Mouse (Mus musculus): ENCODE results near the gene Treml4. TPM values are rescaled to one million over a fixed set of nuclear protein-coding genes. Genes with fewer than 3 reads are reported as not detected.

The Treml4 gene
- not detected for total RNA-seq (2021)

GRCm38 (mm10) chr17:48263741-48264362 is at the start of gene Treml4:
Treml4 (plus strand) TSS chr17:48264295.
- DNase-seq, result no peak

- DNase-seq, result no peak
Measured at GRCm38 (mm10) chr17:48215429-48215828, 48.7 kb upstream of the Treml4 start.

- no peak for DNase-seq
Measured at GRCm38 (mm10) chr17:48230680-48231079, 33.4 kb upstream of the Treml4 start.

GRCm38 (mm10) chr17:48232518-48232917 is 31.6 kb upstream of the Treml4 start, which contains the start of gene Trem1:
Trem1 (plus strand) TSS chr17:48232768.
- DNase-seq, result no peak

- no peak for DNase-seq
Measured at GRCm38 (mm10) chr17:48233789-48234188, 30.3 kb upstream of the Treml4 start.

- DNase-seq, result no peak
Measured at GRCm38 (mm10) chr17:48234550-48234949, 29.5 kb upstream of the Treml4 start.

- DNase-seq, result no peak
Measured at GRCm38 (mm10) chr17:48235773-48236370, 28.2 kb upstream of the Treml4 start.

- DNase-seq, result no peak
Measured at GRCm38 (mm10) chr17:48237621-48238020, 26.5 kb upstream of the Treml4 start.

GRCm38 (mm10) chr17:48247221-48247928 is 16.7 kb upstream of the Treml4 start, which contains the start of gene Trem3:
Trem3 (plus strand) TSS chr17:48247777.
- DNase-seq, result no peak

- no peak for DNase-seq
Measured at GRCm38 (mm10) chr17:48249039-48249438, 15.1 kb upstream of the Treml4 start.

- no peak for DNase-seq
Measured at GRCm38 (mm10) chr17:48249501-48249900, 14.6 kb upstream of the Treml4 start.

GRCm38 (mm10) chr17:48250631-48251030 is 13.5 kb upstream of the Treml4 start:
- no peak for DNase-seq

- DNase-seq, result no peak
Measured at GRCm38 (mm10) chr17:48256575-48256974, 7.5 kb upstream of the Treml4 start.

GRCm38 (mm10) chr17:48261868-48262267 is 2.2 kb upstream of the Treml4 start:
- no peak for DNase-seq

GRCm38 (mm10) chr17:48264662-48265061 is 567 bp downstream of the Treml4 start:
- no peak for DNase-seq

GRCm38 (mm10) chr17:48266138-48266537 is 2.0 kb downstream of the Treml4 start:
- DNase-seq, result no peak

GRCm38 (mm10) chr17:48266610-48267304 is 2.7 kb downstream of the Treml4 start:
- DNase-seq, result no peak

GRCm38 (mm10) chr17:48267591-48267990 is 3.5 kb downstream of the Treml4 start:
- no peak for DNase-seq

GRCm38 (mm10) chr17:48268276-48268675 is 4.2 kb downstream of the Treml4 start:
- DNase-seq, result no peak

GRCm38 (mm10) chr17:48269833-48270232 is 5.7 kb downstream of the Treml4 start:
- DNase-seq, result no peak

- no peak for DNase-seq
Measured at GRCm38 (mm10) chr17:48272158-48272557, 8.1 kb downstream of the Treml4 start.

GRCm38 (mm10) chr17:48272598-48272997 is 8.5 kb downstream of the Treml4 start:
- no peak for DNase-seq

- DNase-seq, result no peak
Measured at GRCm38 (mm10) chr17:48274098-48274497, 10.0 kb downstream of the Treml4 start.

All from layer of hippocampus, postnatal 36 days (tissue).